Mouse (Mus musculus) CD4-positive, CD25-positive, alpha-beta regulatory T cell, adult 9 weeks (primary cell): ENCODE measurements around the gene Ebf3. TPM values are rescaled to one million over a fixed set of nuclear protein-coding genes. Genes with fewer than 3 reads are reported as not detected.

Experiments
- polyA plus RNA-seq: library from polyadenylated mRNA; unstranded; fragments of 100-300 nt; shearing (Covaris generic); gene quantifications from one replicate; pipeline ENCODE4 v1.2.1, GENCODE M21; 2017

Ebf3 gene
- polyA plus RNA-seq, result not detected

GRCm38 (mm10) chr7:137313904-137314691 is at the start of gene Ebf3:
Ebf3 (minus strand) TSS chr7:137314445.

Other genes starting within 250 kb of the Ebf3 start
- gene 9430038I01Rik, start 96.3 kb upstream of the Ebf3 start, polyA plus RNA-seq, result 20.7 TPM
- 130 TPM for gene Glrx3, start 123.2 kb upstream of the Ebf3 start, polyA plus RNA-seq